Mouse (Mus musculus) kidney, postnatal 36 days (tissue): ENCODE measurements around the gene Gm10490.
"Not testable (repeated sequence)": the region's sequence is repeated elsewhere in the genome, so short reads cannot be mapped to it uniquely, and the experiment has no call there.

Experiments
- DNase-seq, 2 experiments: peaks; one replicate each; pipeline ENCODE4 v3.0.0; 2021 to 2022; ENCODE audit warnings: mixed read lengths in 2 of 2

The Gm10490 gene

GRCm38 (mm10) chrX:7909242-7909641 lies at the start of gene Gm10490:
Gene Gm10490, plus strand, starts transcription at chrX:7909542.
- DNase-seq, result not testable (repeated sequence)

DNA sequence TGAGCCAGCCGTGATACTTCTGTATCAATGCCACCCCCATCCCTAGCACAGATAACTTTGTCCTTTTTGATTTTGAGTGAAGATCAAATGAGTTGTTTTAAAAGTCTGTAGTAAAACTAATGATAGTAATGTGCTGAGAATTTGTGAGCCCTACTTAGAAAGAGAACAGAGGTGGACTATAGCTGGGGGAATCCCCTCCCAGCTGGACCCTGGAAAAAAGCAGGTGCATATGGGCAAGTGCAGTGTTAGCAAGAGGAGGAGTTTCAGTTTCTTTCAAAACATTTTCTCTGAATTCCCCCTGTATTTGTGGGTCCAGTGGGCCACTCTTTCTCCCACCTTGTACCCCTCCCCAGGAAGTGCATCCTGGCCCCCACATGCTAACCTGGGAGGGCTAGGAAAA lies 46.2 kb upstream of the Gm10490 start:
- no peak for DNase-seq

DNA sequence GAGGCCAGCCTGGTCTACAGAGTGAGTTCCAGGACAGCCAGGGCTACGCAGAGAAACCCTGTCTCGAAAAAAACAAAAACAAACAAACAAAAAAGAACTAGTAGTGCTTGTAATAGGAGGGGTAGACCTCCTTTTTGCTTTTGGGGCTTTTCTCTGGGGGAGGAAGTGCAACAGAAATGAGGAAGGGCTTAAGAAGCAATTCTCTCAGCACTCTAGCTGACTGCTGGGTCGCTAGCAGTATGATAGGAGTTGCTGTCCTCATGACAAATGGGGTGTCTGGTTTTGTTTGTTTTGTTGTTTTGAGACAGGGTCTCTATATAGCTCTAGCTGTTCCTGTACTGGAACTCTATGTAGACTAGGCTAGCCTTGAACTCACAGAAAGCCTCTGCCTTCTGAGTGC lies 44.8 kb upstream of the Gm10490 start:
- DNase-seq, result no peak

GRCm38 (mm10) chrX:7865343-7865742 lies 44.0 kb upstream of the Gm10490 start:
- DNase-seq, result no peak

DNA sequence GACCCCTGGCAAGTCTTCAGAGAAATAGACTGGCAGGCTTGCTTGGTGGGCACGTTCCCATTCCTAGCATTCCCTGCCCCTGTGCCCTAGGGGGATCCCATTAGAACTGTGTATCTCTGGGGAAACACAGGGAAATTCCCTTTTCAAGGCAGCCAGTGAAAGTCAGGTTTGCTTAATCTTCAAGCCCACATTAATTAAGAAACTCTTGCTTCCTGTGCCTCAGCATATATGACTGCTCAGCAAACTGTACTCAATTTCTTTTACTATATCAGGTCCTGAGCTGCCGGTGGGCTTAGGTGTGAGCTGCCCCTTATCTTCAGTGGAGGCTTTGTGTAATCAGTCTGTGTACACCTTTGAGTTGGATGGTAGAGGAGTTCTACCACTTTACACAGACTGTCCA lies 43.6 kb upstream of the Gm10490 start:
- no peak for DNase-seq

DNA sequence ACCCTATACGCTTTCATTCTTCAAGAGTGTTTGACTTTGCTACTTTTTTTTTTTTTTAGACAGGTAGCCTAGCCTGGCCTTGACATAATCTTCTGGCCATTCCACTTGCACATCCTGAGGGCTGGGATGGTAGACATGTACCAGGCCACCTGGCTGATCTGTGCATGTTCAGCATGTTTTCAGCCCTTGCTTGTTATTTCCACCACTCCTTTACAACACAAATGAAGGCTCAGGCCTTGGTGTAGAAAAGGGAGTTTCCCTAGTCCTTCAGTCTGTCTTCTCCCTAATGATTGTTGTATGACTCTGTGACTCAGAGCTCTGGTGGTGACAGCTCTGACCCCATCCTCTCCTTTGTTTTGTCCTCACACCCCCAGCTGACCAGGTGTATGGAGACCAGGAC lies 42.2 kb upstream of the Gm10490 start:
- DNase-seq, result no peak

DNA sequence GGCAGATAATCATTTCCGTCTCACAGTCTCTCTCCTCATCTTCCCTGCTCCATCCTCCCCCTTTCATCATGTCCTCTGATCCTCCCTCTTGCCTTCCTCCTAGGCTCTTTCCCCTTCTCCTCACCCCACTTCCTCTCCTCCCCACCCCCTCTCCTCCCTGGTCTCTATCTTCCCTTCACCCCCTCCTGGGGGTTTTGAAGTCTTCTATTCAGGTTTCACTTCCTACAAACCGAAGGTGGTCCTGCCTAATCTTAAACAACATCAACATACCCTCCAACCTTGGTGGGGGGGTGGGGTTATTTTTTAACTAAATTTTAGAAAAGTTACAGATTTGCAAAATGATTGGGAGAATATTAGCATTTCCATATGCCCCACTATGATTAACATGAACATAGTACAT lies 40.8 kb upstream of the Gm10490 start:
- DNase-seq, result no peak

GRCm38 (mm10) chrX:7869826-7870225 lies 39.5 kb upstream of the Gm10490 start:
- no peak for DNase-seq

- DNase-seq, result peak; percentile 87 to 91
Observed at GRCm38 (mm10) chrX:7878007-7878419, 31.3 kb upstream of the Gm10490 start, which contains the start of gene Pim2. Gene Pim2, plus strand, starts transcription at chrX:7878262.

- peak in 1 of 2 experiments; percentile 18 for DNase-seq
Observed at GRCm38 (mm10) chrX:7878495-7878894, 30.8 kb upstream of the Gm10490 start.

DNA sequence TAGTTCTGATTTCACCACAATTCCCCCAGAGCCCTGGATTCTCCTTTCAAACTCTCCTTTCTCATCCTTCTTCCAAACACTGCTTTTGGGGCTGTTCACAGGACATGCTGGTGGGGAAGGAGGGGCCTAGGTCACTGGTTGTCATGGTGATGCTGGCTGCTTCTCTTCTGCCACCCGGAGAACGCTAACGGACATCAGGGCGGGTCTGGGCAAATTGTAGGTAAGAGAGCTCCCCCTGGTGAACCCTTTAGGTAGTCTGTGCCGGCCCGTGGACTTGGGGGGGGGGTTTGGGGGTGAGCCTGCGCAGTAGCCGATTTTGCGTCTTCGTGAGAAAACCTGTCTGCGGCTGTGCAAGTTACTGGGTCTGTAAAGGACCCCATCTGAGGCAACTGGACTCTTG lies 29.5 kb upstream of the Gm10490 start:
- DNase-seq, result peak; percentile 69 to 77

- DNase-seq, result peak; percentile 90 to 95
Observed at GRCm38 (mm10) chrX:7883841-7884567, 25.3 kb upstream of the Gm10490 start, which contains the start of gene Slc35a2. Gene Slc35a2, plus strand, starts transcription at chrX:7884028.

- no peak for DNase-seq
Observed at GRCm38 (mm10) chrX:7898211-7898610, 11.1 kb upstream of the Gm10490 start.

- peak; percentile 93 to 95 for DNase-seq
Observed at GRCm38 (mm10) chrX:7898880-7899874, 10.2 kb upstream of the Gm10490 start, which contains the start of the genes Pqbp1 and Timm17b. Gene Pqbp1, minus strand, starts transcription at chrX:7899269. Gene Timm17b, plus strand, starts transcription at chrX:7899357.

GRCm38 (mm10) chrX:7904441-7904840 lies 4.9 kb upstream of the Gm10490 start:
- no peak for DNase-seq

DNA sequence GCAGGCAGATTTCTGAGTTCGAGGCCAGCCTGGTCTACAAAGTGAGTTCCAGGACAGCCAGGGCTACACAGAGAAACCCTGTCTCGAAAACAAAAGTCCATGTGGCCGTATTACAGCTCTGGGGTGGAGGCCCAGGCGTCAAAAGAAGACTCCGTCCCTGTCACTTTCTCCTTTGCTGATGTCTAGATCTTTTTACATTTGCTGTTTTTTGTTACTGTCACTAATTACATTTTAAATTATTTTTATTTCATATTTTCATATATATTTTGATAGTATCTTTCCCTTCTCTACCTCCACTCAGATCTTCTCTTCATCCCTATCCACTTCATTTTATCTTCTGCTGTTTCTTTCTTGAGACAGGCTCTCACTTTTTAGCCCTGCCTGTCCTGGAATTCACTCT lies 1.6 kb upstream of the Gm10490 start, which contains the start of gene Gm10491:
Gene Gm10491, minus strand, starts transcription at position 101 of the 400 bp plus-strand sequence.
- no peak for DNase-seq

GRCm38 (mm10) chrX:7910473-7910872 lies 1.1 kb downstream of the Gm10490 start:
- peak in 1 of 2 experiments; percentile 26 for DNase-seq

GRCm38 (mm10) chrX:7915669-7916068 lies 6.3 kb downstream of the Gm10490 start:
- DNase-seq, result peak; percentile 45 to 48

GRCm38 (mm10) chrX:7917960-7918359 lies 8.6 kb downstream of the Gm10490 start:
- not testable (repeated sequence) for DNase-seq

- no peak for DNase-seq
Observed at GRCm38 (mm10) chrX:7919601-7920383, 10.4 kb downstream of the Gm10490 start, which contains the start of gene Pcsk1n. Gene Pcsk1n, plus strand, starts transcription at chrX:7919822.

GRCm38 (mm10) chrX:7922032-7922431 lies 12.7 kb downstream of the Gm10490 start:
- DNase-seq, result peak in 1 of 2 experiments; percentile 14

DNA sequence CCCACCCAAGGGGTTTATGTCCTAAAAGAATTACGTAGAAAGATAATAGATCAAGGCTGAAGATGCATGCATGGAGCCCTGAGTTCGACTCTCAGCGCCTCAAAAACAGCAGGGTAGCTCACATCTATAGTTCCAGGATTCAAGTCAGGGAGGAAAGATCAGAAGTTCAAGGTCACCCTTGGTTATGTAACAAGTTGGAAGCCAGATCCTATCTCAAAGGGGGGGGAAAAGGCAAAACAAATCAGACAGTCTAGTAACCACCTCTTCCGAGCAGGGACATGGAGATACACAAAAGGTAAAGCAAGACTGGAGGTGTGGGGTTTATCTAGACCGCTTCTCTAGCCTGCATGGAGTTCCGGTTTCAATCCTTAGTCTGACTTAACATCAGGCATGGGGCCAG lies 16.9 kb downstream of the Gm10490 start:
- DNase-seq, result no peak
